Mouse (Mus musculus): ENCODE measurements around the gene Zbtb45. TPM values are rescaled to one million over a fixed set of nuclear protein-coding genes. Genes with fewer than 3 reads are reported as not detected.
A peak's percentile ranks its signal among the peaks of the same experiment; 100 is the strongest.

The Zbtb45 gene
- polyA plus RNA-seq, 1 experiment from 2014 or later = 44.0 TPM

- peak; percentile 99 for ATAC-seq
- Histone ChIP-seq H3K36me3 (ENCODE audit: control insufficient read depth, insufficient read depth, low read length) (peaks cover 9% of the 10 kb centered on the region; the same call in 1 of the 2 replicates), H3K9me3 (replicated peaks; ENCODE audit: control insufficient read depth, low read length, poor library complexity, severe bottlenecking) (no peaks in the 10 kb centered on the region), H3K4me2 (ENCODE audit: low read length) (peak within 1 kb of the TSS; percentile 74), H3K4me1 (ENCODE audit: control insufficient read depth, insufficient read depth, low read length) (peaks cover 12% of the 10 kb centered on the region), H3K27me3 (ENCODE audit: control insufficient read depth, insufficient read depth, low read depth, low read length) (no peaks in the 10 kb centered on the region), H3K27ac (ENCODE audit: low read length) (peak within 1 kb of the TSS; percentile 97), H3K9ac (ENCODE audit: low read depth, low read length) (peak within 1 kb of the TSS; percentile 77), H3K4me3 (ENCODE audit: low read depth, low read length) (peak within 1 kb of the TSS; percentile 63)
- WGBS = under 1% methylated on average over 49 of the region's 49 CpGs
Observed at GRCm38 (mm10) chr7:12977682-12978389, 32.0 kb downstream of the Zbtb45 start, which contains the start of gene Zfp446. Gene Zfp446 (plus strand): TSS chr7:12977848.

- Histone ChIP-seq H3K9ac (ENCODE audit: low read depth, low read length) (no peak overlapping the region), H3K9me3 (replicated peaks; ENCODE audit: control insufficient read depth, low read length, poor library complexity, severe bottlenecking) (no peaks in the 10 kb centered on the region), H3K27me3 (ENCODE audit: control insufficient read depth, insufficient read depth, low read depth, low read length) (no peaks in the 10 kb centered on the region), H3K36me3 (ENCODE audit: control insufficient read depth, insufficient read depth, low read length) (peaks cover 28% of the 10 kb centered on the region), H3K4me1 (ENCODE audit: control insufficient read depth, insufficient read depth, low read length) (peaks cover 11% of the 10 kb centered on the region), H3K27ac (ENCODE audit: low read length) (no peak overlapping the region), H3K4me3 (ENCODE audit: low read depth, low read length) (no peak overlapping the region), H3K4me2 (ENCODE audit: low read length) (no peak overlapping the region)
- ATAC-seq = no peak
- 98% methylated on average over 25 of the region's 25 CpGs for WGBS
Observed at GRCm38 (mm10) chr7:12970906-12971305, 38.9 kb downstream of the Zbtb45 start.

GRCm38 (mm10) chr7:12966104-12966845, 43.6 kb downstream of the Zbtb45 start:
- H3K9ac ChIP-seq (ENCODE audit: low read depth, low read length) = peak overlapping the region; percentile 98
- no peaks in the 10 kb centered on the region for H3K9me3 ChIP-seq (replicated peaks; ENCODE audit: control insufficient read depth, low read length, poor library complexity, severe bottlenecking)
- peaks cover 19% of the 10 kb centered on the region for H3K4me1 ChIP-seq (ENCODE audit: control insufficient read depth, insufficient read depth, low read length)
- H3K36me3 ChIP-seq (ENCODE audit: control insufficient read depth, insufficient read depth, low read length) = peaks cover 18% of the 10 kb centered on the region
- peak overlapping the region; percentile 91 for H3K27ac ChIP-seq (ENCODE audit: low read length)
- peak overlapping the region; percentile 67 for H3K4me2 ChIP-seq (ENCODE audit: low read length)
- no peaks in the 10 kb centered on the region for H3K27me3 ChIP-seq (ENCODE audit: control insufficient read depth, insufficient read depth, low read depth, low read length)
- ATAC-seq = peak; percentile 59
- under 1% methylated on average over 29 of the region's 29 CpGs for WGBS
- H3K4me3 ChIP-seq (ENCODE audit: low read depth, low read length) = peak overlapping the region; percentile 94

GRCm38 (mm10) chr7:12965678-12966091, 44.1 kb downstream of the Zbtb45 start, which contains the start of gene Zfp324:
Gene Zfp324 (plus strand): TSS chr7:12965838.
- Histone ChIP-seq H3K4me1 (ENCODE audit: control insufficient read depth, insufficient read depth, low read length) (peaks cover 21% of the 10 kb centered on the region), H3K4me2 (ENCODE audit: low read length) (peak within 1 kb of the TSS; percentile 67), H3K4me3 (ENCODE audit: low read depth, low read length) (peak within 1 kb of the TSS; percentile 94), H3K36me3 (ENCODE audit: control insufficient read depth, insufficient read depth, low read length) (peaks cover 12% of the 10 kb centered on the region), H3K9ac (ENCODE audit: low read depth, low read length) (peak within 1 kb of the TSS; percentile 98), H3K27me3 (ENCODE audit: control insufficient read depth, insufficient read depth, low read depth, low read length) (no peaks in the 10 kb centered on the region), H3K9me3 (replicated peaks; ENCODE audit: control insufficient read depth, low read length, poor library complexity, severe bottlenecking) (no peaks in the 10 kb centered on the region), H3K27ac (ENCODE audit: low read length) (peak within 1 kb of the TSS; percentile 91)
- 1% methylated on average over 23 of the region's 23 CpGs for WGBS
- ATAC-seq = peak; percentile 94

GRCm38 (mm10) chr7:12961511-12962141, 48.2 kb downstream of the Zbtb45 start:
- peak overlapping the region; percentile 75 for H3K9ac ChIP-seq (ENCODE audit: low read depth, low read length)
- WGBS = 2% methylated on average over 29 of the region's 29 CpGs
- no peaks in the 10 kb centered on the region for H3K9me3 ChIP-seq (replicated peaks; ENCODE audit: control insufficient read depth, low read length, poor library complexity, severe bottlenecking)
- H3K36me3 ChIP-seq (ENCODE audit: control insufficient read depth, insufficient read depth, low read length) = no peaks in the 10 kb centered on the region
- peak overlapping the region; percentile 87 for H3K27ac ChIP-seq (ENCODE audit: low read length)
- ATAC-seq = peak; percentile 74
- peak overlapping the region; percentile 73 for H3K4me2 ChIP-seq (ENCODE audit: low read length)
- peak overlapping the region; percentile 49 for H3K4me3 ChIP-seq (ENCODE audit: low read depth, low read length)
- peaks cover 12% of the 10 kb centered on the region for H3K4me1 ChIP-seq (ENCODE audit: control insufficient read depth, insufficient read depth, low read length)
- no peaks in the 10 kb centered on the region for H3K27me3 ChIP-seq (ENCODE audit: control insufficient read depth, insufficient read depth, low read depth, low read length)

- no peaks in the 10 kb centered on the region for H3K36me3 ChIP-seq (ENCODE audit: control insufficient read depth, insufficient read depth, low read length)
- peaks cover 5% of the 10 kb centered on the region for H3K4me1 ChIP-seq (ENCODE audit: control insufficient read depth, insufficient read depth, low read length)
- H3K9me3 ChIP-seq (replicated peaks; ENCODE audit: control insufficient read depth, low read length, poor library complexity, severe bottlenecking) = no peaks in the 10 kb centered on the region
- H3K9ac ChIP-seq (ENCODE audit: low read depth, low read length) = no peak overlapping the region
- H3K4me2 ChIP-seq (ENCODE audit: low read length) = no peak overlapping the region
- 14% methylated on average over 4 of the region's 4 CpGs for WGBS
- no peaks in the 10 kb centered on the region for H3K27me3 ChIP-seq (ENCODE audit: control insufficient read depth, insufficient read depth, low read depth, low read length)
- no peak overlapping the region for H3K27ac ChIP-seq (ENCODE audit: low read length)
- no peak overlapping the region for H3K4me3 ChIP-seq (ENCODE audit: low read depth, low read length)
- ATAC-seq = no peak
Observed at GRCm38 (mm10) chr7:12959718-12960117, 50.1 kb downstream of the Zbtb45 start.

- no peak for ATAC-seq
- peaks cover 3% of the 10 kb centered on the region for H3K4me1 ChIP-seq (ENCODE audit: control insufficient read depth, insufficient read depth, low read length)
- H3K27me3 ChIP-seq (ENCODE audit: control insufficient read depth, insufficient read depth, low read depth, low read length) = no peaks in the 10 kb centered on the region
- no peak overlapping the region for H3K27ac ChIP-seq (ENCODE audit: low read length)
- H3K9me3 ChIP-seq (replicated peaks; ENCODE audit: control insufficient read depth, low read length, poor library complexity, severe bottlenecking) = no peaks in the 10 kb centered on the region
- 83% methylated on average over 4 of the region's 4 CpGs for WGBS
- H3K4me3 ChIP-seq (ENCODE audit: low read depth, low read length) = no peak overlapping the region
- no peak overlapping the region for H3K4me2 ChIP-seq (ENCODE audit: low read length)
- no peaks in the 10 kb centered on the region for H3K36me3 ChIP-seq (ENCODE audit: control insufficient read depth, insufficient read depth, low read length)
- H3K9ac ChIP-seq (ENCODE audit: low read depth, low read length) = no peak overlapping the region
Observed at GRCm38 (mm10) chr7:12958948-12959347, 50.9 kb downstream of the Zbtb45 start.

GRCm38 (mm10) chr7:12957511-12957910, 52.3 kb downstream of the Zbtb45 start:
- H3K4me3 ChIP-seq (ENCODE audit: low read depth, low read length) = no peak overlapping the region
- H3K9ac ChIP-seq (ENCODE audit: low read depth, low read length) = no peak overlapping the region
- no peak for ATAC-seq
- H3K36me3 ChIP-seq (ENCODE audit: control insufficient read depth, insufficient read depth, low read length) = no peaks in the 10 kb centered on the region
- peaks cover 3% of the 10 kb centered on the region for H3K4me1 ChIP-seq (ENCODE audit: control insufficient read depth, insufficient read depth, low read length)
- 81% methylated on average over 5 of the region's 5 CpGs for WGBS
- no peak overlapping the region for H3K4me2 ChIP-seq (ENCODE audit: low read length)
- no peaks in the 10 kb centered on the region for H3K9me3 ChIP-seq (replicated peaks; ENCODE audit: control insufficient read depth, low read length, poor library complexity, severe bottlenecking)
- no peak overlapping the region for H3K27ac ChIP-seq (ENCODE audit: low read length)
- H3K27me3 ChIP-seq (ENCODE audit: control insufficient read depth, insufficient read depth, low read depth, low read length) = no peaks in the 10 kb centered on the region

All from midbrain, embryonic 16.5 days (tissue).